Mouse (Mus musculus): ENCODE measurements around the gene Acox1.

DNA sequence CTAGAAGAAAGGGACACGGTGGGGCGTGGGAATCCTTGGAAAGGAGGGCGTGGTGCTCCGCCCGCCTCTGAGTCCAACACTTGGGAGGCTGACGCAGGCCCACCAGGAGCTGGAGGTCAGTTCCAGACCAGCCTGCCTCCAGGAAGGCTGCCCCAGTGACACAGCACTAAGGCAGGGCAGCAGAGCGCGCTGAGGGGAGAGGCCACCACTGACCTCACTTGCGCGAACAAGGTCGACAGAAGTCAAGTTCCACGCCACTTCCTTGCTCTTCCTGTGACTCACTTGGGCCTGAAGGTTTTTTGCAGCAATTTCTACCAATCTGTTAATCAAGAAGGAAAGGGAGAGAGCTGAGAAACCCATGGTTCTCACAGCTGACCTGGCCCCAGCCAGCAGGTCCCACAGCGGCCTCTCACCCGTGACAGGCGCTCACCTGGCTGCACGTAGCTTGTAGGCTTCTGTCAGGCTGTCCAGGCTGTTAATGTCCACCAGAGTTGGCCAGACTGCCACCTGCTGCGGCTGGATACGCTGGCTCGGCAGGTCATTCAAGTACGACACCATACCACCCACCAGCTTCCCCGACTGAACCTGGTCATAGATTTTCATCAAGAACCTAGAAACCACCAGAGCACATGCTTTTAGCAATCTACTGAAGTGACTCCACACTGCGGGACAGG lies 23.9 kb downstream of the Acox1 start:
- TF ChIP-seq GATA1 (IDR thresholded peaks at IDR 0.05; ENCODE audit: borderline replicate concordance, low read length) = no peak
- TF ChIP-seq FLI1 (IDR thresholded peaks at IDR 0.05; ENCODE audit: low read length) = no peak

All from megakaryocyte, embryonic 14.5 days (primary cell).